Mouse (Mus musculus): ENCODE results near the gene Trpm3.
A peak's percentile ranks its signal among the peaks of the same experiment; 100 is the strongest.

The Trpm3 gene

GRCm38 (mm10) chr19:22920949-22921348 lies 782.1 kb downstream of the Trpm3 start:
- DNase-seq (ENCODE audit: low read depth, low spot score): no peak

- DNase-seq (ENCODE audit: low read depth, low spot score): peak; percentile 16
These were observed 784.2 kb downstream of the Trpm3 start for GRCm38 (mm10) chr19:22922871-22923670.

GRCm38 (mm10) chr19:22925284-22925683 lies 786.4 kb downstream of the Trpm3 start:
- no peak for DNase-seq (ENCODE audit: low read depth, low spot score)

GRCm38 (mm10) chr19:22926753-22927152 lies 787.9 kb downstream of the Trpm3 start:
- no peak for DNase-seq (ENCODE audit: low read depth, low spot score)

- DNase-seq (ENCODE audit: low read depth, low spot score): no peak
These were observed 789.5 kb downstream of the Trpm3 start for GRCm38 (mm10) chr19:22928366-22928765.

GRCm38 (mm10) chr19:22929768-22930167 lies 790.9 kb downstream of the Trpm3 start:
- no peak for DNase-seq (ENCODE audit: low read depth, low spot score)

- no peak for DNase-seq (ENCODE audit: low read depth, low spot score)
These were observed 791.6 kb downstream of the Trpm3 start for GRCm38 (mm10) chr19:22930368-22930834.

GRCm38 (mm10) chr19:22931006-22931405 lies 792.2 kb downstream of the Trpm3 start:
- DNase-seq (ENCODE audit: low read depth, low spot score): no peak

- no peak for DNase-seq (ENCODE audit: low read depth, low spot score)
These were observed 796.2 kb downstream of the Trpm3 start for GRCm38 (mm10) chr19:22935067-22935466.

GRCm38 (mm10) chr19:22938848-22939724 lies 800.2 kb downstream of the Trpm3 start:
- DNase-seq (ENCODE audit: low read depth, low spot score): no peak

GRCm38 (mm10) chr19:22939836-22940235 lies 801.0 kb downstream of the Trpm3 start:
- no peak for DNase-seq (ENCODE audit: low read depth, low spot score)

GRCm38 (mm10) chr19:22940487-22940886 lies 801.6 kb downstream of the Trpm3 start:
- peak; percentile 30 for DNase-seq (ENCODE audit: low read depth, low spot score)

- no peak for DNase-seq (ENCODE audit: low read depth, low spot score)
These were observed 802.1 kb downstream of the Trpm3 start for GRCm38 (mm10) chr19:22940956-22941355.

- DNase-seq (ENCODE audit: low read depth, low spot score): no peak
These were observed 813.6 kb downstream of the Trpm3 start for GRCm38 (mm10) chr19:22952480-22952879.

GRCm38 (mm10) chr19:22953191-22953590 lies 814.3 kb downstream of the Trpm3 start:
- no peak for DNase-seq (ENCODE audit: low read depth, low spot score)

- DNase-seq (ENCODE audit: low read depth, low spot score): no peak
These were observed 819.6 kb downstream of the Trpm3 start for GRCm38 (mm10) chr19:22958414-22958813.

- DNase-seq (ENCODE audit: low read depth, low spot score): no peak
These were observed 821.8 kb downstream of the Trpm3 start for GRCm38 (mm10) chr19:22960450-22961265.

- DNase-seq (ENCODE audit: low read depth, low spot score): peak; percentile 19
These were observed 823.3 kb downstream of the Trpm3 start for GRCm38 (mm10) chr19:22962001-22962708.

- no peak for DNase-seq (ENCODE audit: low read depth, low spot score)
These were observed 823.9 kb downstream of the Trpm3 start for GRCm38 (mm10) chr19:22962731-22963130.

GRCm38 (mm10) chr19:22963726-22964398 lies 825.0 kb downstream of the Trpm3 start:
- no peak for DNase-seq (ENCODE audit: low read depth, low spot score)
